Mouse (Mus musculus) neural tube, embryonic 15.5 days (tissue): ENCODE results near the gene Tcf12. TPM values are rescaled to one million over a fixed set of nuclear protein-coding genes. Genes with fewer than 3 reads are reported as not detected.

Source experiments
- ATAC-seq: fragments of 200-750 bp; cut with Nextera tagmentation; 2 replicates; pipeline ENCODE4 v1.8.0; 2017; ENCODE audit warnings: mild to moderate bottlenecking, moderate TSS enrichment, moderate library complexity; ENCODE audit not compliant: low FRiP score
- H3K27ac ChIP-seq: fragments of 300-500 bp; sonication (generic); replicated peaks from 2 replicates; pipeline ENCODE4 v1.5.1; 2015; ENCODE audit warnings: mild to moderate bottlenecking, inconsistent platforms
- H3K27me3 ChIP-seq: fragments of 300-500 bp; sonication (generic); replicated peaks from 2 replicates; pipeline ENCODE4 v1.6.1; 2015; ENCODE audit warnings: inconsistent platforms
- H3K36me3 ChIP-seq: fragments of 300-500 bp; sonication (generic); 2 replicates; pipeline ENCODE4 v1.6.1; 2015; ENCODE audit warnings: inconsistent platforms
- H3K4me1 ChIP-seq: fragments of 300-500 bp; sonication (generic); 2 replicates; pipeline ENCODE4 v1.6.1; 2015; ENCODE audit warnings: inconsistent platforms
- H3K4me2 ChIP-seq: fragments of 300-500 bp; sonication (generic); 2 replicates; pipeline ENCODE4 v1.6.1; 2015; ENCODE audit warnings: inconsistent platforms, mild to moderate bottlenecking, moderate library complexity
- H3K4me3 ChIP-seq: fragments of 300-500 bp; sonication (generic); replicated peaks from 2 replicates; pipeline ENCODE4 v1.5.1; 2015; ENCODE audit warnings: mild to moderate bottlenecking, inconsistent platforms
- H3K9ac ChIP-seq: fragments of 300-500 bp; sonication (generic); replicated peaks from 2 replicates; pipeline ENCODE4 v1.6.1; 2015; ENCODE audit warnings: mild to moderate bottlenecking, inconsistent platforms
- H3K9me3 ChIP-seq: fragments of 300-500 bp; sonication (generic); replicated peaks from 2 replicates; pipeline ENCODE4 v1.6.1; 2016; ENCODE audit warnings: inconsistent platforms
- WGBS: fragments of 180-500 bp; shearing (Covaris S2); methylation state at CpG from one replicate; pipeline ENCODE4 v1.1.7; 2015; ENCODE audit warnings: mixed read lengths; 5-methylcytosine and 5-hydroxymethylcytosine counted together
- polyA plus RNA-seq: library from polyadenylated mRNA; unstranded; fragments of >200 nt; fragmentation: Nextera tagmentation; extraction: Ambion mirVana; gene quantifications from 2 replicates; pipeline ENCODE4 v1.2.1, GENCODE M21; 2015

Gene Tcf12
- polyA plus RNA-seq, 1 experiment from 2014 or later = 53.7 TPM

DNA sequence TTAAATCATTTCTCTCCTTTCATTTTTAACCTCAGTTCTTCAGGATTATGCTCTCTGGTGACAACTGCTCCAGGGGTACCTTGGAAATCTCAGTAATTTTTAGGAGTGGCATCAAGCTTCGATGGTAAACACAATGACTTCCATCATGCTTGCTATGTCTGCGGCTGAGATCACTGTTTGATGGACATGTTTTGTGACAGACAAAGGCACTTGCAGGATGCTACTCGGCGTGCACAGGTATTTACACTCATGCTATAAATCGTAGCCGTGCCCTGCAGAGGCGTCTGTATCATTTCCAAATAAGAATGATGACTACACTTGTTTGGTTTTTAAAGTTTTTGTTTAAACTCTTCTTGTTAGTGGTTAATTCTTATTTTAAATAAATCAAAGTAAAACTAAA is 248.3 kb downstream of the Tcf12 start:
- no peak overlapping the region for H3K9ac ChIP-seq
- no peak overlapping the region for H3K27ac ChIP-seq
- H3K36me3 ChIP-seq = peaks cover 9% of the 10 kb centered on the region
- ATAC-seq = no peak
- no peaks in the 10 kb centered on the region for H3K4me1 ChIP-seq
- H3K4me2 ChIP-seq = no peak overlapping the region
- 64% methylated on average over 7 of the region's 7 CpGs for WGBS
- H3K4me3 ChIP-seq = no peak overlapping the region
- H3K9me3 ChIP-seq = no peaks in the 10 kb centered on the region
- no peaks in the 10 kb centered on the region for H3K27me3 ChIP-seq

DNA sequence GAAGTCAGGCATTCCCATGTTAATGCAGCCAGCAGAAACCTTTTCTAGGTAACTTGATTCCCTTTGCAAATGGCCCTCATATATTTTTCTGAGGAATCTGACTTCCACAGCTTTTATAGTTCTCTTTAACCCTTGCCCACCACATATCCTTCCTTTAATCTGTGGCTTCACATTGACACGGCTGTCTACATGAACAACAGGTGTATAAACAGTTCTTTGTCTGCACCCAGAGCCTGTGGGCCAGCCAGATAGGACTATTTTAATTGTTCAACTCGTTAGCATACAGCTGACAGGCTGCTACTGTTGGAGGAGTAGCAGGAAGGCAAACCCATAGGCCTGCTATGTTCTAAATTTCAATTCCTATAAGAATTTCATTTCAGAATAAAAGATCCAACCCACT is 250.0 kb downstream of the Tcf12 start:
- WGBS = 6% methylated on average over 2 of the region's 2 CpGs
- no peaks in the 10 kb centered on the region for H3K27me3 ChIP-seq
- no peak overlapping the region for H3K9ac ChIP-seq
- peaks cover 18% of the 10 kb centered on the region for H3K36me3 ChIP-seq
- no peak overlapping the region for H3K4me3 ChIP-seq
- no peak overlapping the region for H3K4me2 ChIP-seq
- no peaks in the 10 kb centered on the region for H3K4me1 ChIP-seq
- H3K27ac ChIP-seq = no peak overlapping the region
- ATAC-seq = no peak
- no peaks in the 10 kb centered on the region for H3K9me3 ChIP-seq

DNA sequence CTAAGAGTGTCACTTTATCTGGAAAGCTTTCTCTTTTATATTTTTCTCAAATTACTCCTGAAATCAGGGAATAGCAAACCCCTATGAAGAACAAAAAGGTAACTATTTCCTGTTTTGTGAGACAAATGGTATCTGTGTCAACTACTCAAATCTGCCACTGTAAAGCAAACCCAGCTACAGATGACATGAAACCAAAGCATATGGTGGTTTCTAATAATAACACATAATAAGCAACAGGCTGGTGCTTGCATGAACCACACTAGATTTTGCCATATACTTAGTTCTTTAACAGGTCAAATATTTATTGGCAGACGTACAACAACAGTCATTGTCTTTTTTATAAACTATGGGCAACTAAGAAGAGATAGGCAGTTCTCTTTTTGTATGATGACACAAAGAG is 253.7 kb downstream of the Tcf12 start:
- H3K9me3 ChIP-seq = no peaks in the 10 kb centered on the region
- no peak overlapping the region for H3K4me3 ChIP-seq
- 92% methylated on average over 1 of the region's 1 CpGs for WGBS
- H3K27me3 ChIP-seq = no peaks in the 10 kb centered on the region
- no peaks in the 10 kb centered on the region for H3K4me1 ChIP-seq
- no peak overlapping the region for H3K9ac ChIP-seq
- H3K36me3 ChIP-seq = peaks cover 42% of the 10 kb centered on the region
- ATAC-seq = no peak
- no peak overlapping the region for H3K27ac ChIP-seq
- H3K4me2 ChIP-seq = no peak overlapping the region

DNA sequence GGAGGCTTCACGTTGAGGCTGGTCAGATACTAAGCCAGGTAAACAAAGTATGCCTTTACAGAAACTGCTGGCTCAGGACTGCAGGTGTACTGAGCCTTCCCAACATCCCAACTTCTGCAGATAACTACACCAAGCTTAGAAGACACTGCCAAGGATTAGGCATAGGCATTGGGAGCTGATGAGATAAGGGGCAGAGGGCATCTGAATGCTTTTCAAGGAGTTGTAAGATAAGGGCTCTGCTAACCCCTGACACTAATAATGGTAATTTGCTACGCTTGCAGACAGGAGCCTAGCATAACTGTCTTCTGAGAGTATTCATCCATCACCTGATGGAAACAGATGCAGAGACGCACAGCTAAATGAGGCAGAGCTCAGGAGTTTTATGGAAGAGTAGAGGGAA is 257.8 kb downstream of the Tcf12 start:
- Histone ChIP-seq H3K27me3 (no peaks in the 10 kb centered on the region), H3K9me3 (no peaks in the 10 kb centered on the region), H3K27ac (no peak overlapping the region), H3K4me1 (no peaks in the 10 kb centered on the region), H3K4me3 (no peak overlapping the region), H3K9ac (no peak overlapping the region), H3K36me3 (peaks cover 56% of the 10 kb centered on the region), H3K4me2 (no peak overlapping the region)
- ATAC-seq = no peak
- WGBS = 87% methylated on average over 3 of the region's 3 CpGs

DNA sequence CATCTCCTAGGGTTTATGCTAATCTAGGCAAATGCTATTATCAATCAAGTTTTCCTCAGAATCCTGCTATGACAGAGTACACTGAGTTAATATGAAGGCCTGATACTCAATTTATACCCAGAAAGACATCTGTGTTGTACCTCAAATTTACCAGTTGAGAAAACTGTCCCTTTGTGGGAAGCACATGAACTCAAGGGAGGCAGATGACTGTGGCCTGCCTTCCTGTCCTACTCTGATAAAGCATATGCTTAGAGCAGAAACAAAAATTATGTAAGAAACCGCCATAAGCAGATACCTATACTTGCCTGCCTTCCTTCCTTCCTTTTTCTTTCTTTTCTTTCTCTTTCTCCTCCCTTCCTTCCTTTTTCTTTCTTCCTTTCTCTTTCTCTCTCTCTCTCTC is 261.4 kb downstream of the Tcf12 start:
- no peaks in the 10 kb centered on the region for H3K27me3 ChIP-seq
- 96% methylated on average over 1 of the region's 1 CpGs for WGBS
- H3K27ac ChIP-seq = no peak overlapping the region
- H3K4me2 ChIP-seq = no peak overlapping the region
- no peak overlapping the region for H3K4me3 ChIP-seq
- H3K9ac ChIP-seq = no peak overlapping the region
- H3K4me1 ChIP-seq = no peaks in the 10 kb centered on the region
- H3K9me3 ChIP-seq = no peaks in the 10 kb centered on the region
- H3K36me3 ChIP-seq = peaks cover 53% of the 10 kb centered on the region
- ATAC-seq = no peak

DNA sequence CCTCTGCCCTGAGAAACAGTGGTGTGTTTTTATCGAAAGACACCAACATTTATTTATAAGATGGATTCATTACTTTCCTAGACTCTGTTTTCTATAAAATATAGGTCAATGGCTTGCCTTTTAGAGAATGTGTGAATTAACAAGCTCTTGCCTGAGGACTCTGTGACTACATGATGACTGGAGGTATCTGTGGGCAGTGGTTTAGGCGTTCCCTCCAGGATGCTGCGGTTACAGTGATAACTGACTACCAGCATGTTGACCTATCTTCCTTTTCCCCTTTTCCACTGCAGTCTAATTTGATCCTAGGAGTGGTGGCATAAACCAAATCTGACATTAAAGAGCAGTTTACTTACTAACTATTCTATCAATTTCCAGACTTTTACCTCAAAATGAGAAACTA is 263.3 kb downstream of the Tcf12 start:
- H3K9ac ChIP-seq = no peak overlapping the region
- no peaks in the 10 kb centered on the region for H3K4me1 ChIP-seq
- H3K27ac ChIP-seq = no peak overlapping the region
- no peaks in the 10 kb centered on the region for H3K27me3 ChIP-seq
- WGBS = 97% methylated on average over 3 of the region's 3 CpGs
- no peak overlapping the region for H3K4me3 ChIP-seq
- H3K4me2 ChIP-seq = no peak overlapping the region
- peaks cover 53% of the 10 kb centered on the region for H3K36me3 ChIP-seq
- no peaks in the 10 kb centered on the region for H3K9me3 ChIP-seq
- no peak for ATAC-seq

DNA sequence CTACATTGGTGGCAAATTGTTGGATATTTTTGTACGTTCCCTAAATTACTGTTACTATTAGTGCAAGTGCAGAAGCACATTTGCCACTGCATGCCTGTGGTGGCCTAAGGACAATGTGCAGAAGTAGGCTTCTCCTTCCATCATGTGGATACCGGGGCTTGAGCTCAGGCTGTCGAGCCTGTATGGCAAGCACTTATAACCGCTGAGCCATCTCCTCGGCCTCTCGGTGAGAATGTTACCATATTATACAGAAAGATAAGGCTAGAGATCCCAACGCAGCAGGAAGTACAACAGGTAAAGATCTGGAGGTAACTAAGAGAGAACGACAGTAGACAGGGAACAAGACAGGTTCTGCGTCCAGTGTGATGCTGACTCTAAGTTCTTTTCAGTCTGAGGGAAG is 263.8 kb downstream of the Tcf12 start:
- H3K4me2 ChIP-seq = no peak overlapping the region
- 97% methylated on average over 9 of the region's 9 CpGs for WGBS
- no peak overlapping the region for H3K9ac ChIP-seq
- H3K36me3 ChIP-seq = peaks cover 56% of the 10 kb centered on the region
- no peak overlapping the region for H3K27ac ChIP-seq
- no peaks in the 10 kb centered on the region for H3K9me3 ChIP-seq
- no peak for ATAC-seq
- H3K4me3 ChIP-seq = no peak overlapping the region
- H3K27me3 ChIP-seq = no peaks in the 10 kb centered on the region
- H3K4me1 ChIP-seq = no peaks in the 10 kb centered on the region

DNA sequence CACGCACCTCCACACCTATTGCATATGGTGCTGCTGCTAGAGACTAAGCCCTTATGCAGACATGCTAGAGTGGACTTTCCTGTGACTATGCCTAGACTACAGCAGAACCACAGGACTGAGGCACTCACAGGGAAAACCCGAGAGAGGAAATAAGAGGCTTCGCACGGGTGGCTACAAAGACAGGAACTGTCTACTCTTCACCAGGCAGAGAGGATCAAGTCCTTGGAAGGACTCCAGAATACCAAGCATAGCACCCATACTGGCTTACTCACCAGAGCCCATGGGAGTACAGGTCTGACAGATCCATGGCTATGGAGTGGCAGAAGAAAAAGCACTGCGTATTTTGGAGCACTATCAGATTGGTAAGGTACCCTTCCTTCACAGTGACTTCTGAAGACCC is 269.8 kb downstream of the Tcf12 start:
- ATAC-seq = no peak
- 95% methylated on average over 5 of the region's 5 CpGs for WGBS
- H3K4me2 ChIP-seq = no peak overlapping the region
- no peak overlapping the region for H3K9ac ChIP-seq
- peaks cover 40% of the 10 kb centered on the region for H3K36me3 ChIP-seq
- no peak overlapping the region for H3K27ac ChIP-seq
- H3K27me3 ChIP-seq = no peaks in the 10 kb centered on the region
- H3K4me1 ChIP-seq = no peaks in the 10 kb centered on the region
- no peak overlapping the region for H3K4me3 ChIP-seq
- no peaks in the 10 kb centered on the region for H3K9me3 ChIP-seq

DNA sequence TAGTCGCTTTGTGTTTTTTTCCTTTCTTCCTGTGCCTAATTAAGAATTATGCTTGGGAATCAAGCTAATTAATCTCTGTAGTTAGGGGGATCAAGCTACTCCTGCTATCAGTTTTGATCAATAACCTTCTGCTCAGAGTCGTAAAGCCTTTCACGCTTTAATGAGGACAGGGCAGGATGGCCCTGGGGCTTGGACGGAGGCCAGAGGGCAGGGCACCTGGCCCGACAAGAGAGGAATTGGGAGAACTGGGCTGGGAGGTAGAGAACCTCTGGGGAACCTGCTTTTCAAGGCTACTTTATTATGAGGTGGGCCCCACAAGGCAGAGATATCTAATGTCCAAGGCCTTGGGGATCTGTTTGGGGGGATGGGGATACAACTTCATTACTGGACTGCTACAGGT is 274.3 kb downstream of the Tcf12 start:
- Histone ChIP-seq H3K27me3 (no peaks in the 10 kb centered on the region), H3K36me3 (peaks cover 7% of the 10 kb centered on the region), H3K9ac (no peak overlapping the region), H3K9me3 (no peaks in the 10 kb centered on the region), H3K4me2 (no peak overlapping the region), H3K4me1 (peaks cover 4% of the 10 kb centered on the region; the same call in 1 of the 2 replicates), H3K4me3 (no peak overlapping the region), H3K27ac (no peak overlapping the region)
- ATAC-seq = no peak
- 34% methylated on average over 5 of the region's 5 CpGs for WGBS

DNA sequence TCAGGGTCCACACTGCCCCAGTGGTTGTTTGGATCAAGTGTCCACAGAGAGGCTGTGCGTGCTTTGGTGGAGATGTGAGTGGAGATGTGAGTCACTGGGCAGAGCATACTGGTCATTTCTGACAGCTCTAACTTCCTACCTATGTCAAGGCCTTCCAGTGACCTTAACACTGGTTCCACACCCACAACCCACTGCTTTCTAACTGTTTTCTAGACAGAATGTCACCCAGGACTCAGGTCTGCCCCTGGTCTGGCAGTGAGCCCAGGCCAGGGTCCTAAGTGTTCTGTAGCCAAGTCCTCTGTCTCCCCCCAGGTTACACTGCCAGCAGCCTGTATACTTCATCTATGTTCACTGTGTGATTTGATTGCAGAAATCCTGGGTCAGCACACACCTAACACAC is 275.3 kb downstream of the Tcf12 start:
- no peaks in the 10 kb centered on the region for H3K27me3 ChIP-seq
- WGBS = 100% methylated on average over 1 of the region's 1 CpGs
- no peaks in the 10 kb centered on the region for H3K9me3 ChIP-seq
- H3K4me2 ChIP-seq = no peak overlapping the region
- H3K36me3 ChIP-seq = no peaks in the 10 kb centered on the region
- no peak overlapping the region for H3K4me3 ChIP-seq
- peaks cover 6% of the 10 kb centered on the region; the same call in 1 of the 2 replicates for H3K4me1 ChIP-seq
- H3K9ac ChIP-seq = no peak overlapping the region
- no peak for ATAC-seq
- H3K27ac ChIP-seq = no peak overlapping the region

DNA sequence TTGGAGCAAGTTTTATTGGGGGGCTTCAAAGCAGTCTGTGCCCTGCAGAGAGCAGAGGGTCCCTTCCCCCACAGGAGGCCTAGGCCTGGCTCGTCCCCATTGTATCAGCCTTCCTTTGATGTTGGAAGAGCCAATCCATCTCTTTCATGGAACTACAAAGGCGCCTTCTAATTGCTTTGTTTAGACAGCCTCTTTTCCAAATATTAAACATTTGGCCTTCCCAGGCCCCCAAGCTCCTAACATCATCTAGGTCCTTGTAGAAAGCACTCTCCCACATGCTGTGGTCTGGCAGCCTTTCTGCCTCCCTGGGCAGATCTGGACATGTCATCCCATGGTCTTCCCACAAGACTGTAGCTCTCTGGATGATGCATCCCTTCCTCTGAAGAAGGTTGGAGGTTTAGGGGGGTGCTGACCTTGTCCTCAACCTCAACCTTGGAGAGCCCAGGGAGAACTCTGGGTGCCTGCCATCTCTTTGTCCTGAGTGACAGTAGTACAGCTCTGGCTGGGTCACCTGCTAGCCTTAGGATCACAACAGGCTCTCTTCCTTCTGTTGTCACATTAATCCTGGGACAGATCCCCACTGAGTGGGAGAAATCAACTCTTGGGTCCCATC is 276.4 kb downstream of the Tcf12 start:
- Histone ChIP-seq H3K4me2 (no peak overlapping the region), H3K36me3 (no peaks in the 10 kb centered on the region), H3K9me3 (no peaks in the 10 kb centered on the region), H3K27me3 (no peaks in the 10 kb centered on the region), H3K4me1 (peaks cover 6% of the 10 kb centered on the region; the same call in 1 of the 2 replicates), H3K9ac (no peak overlapping the region), H3K27ac (no peak overlapping the region), H3K4me3 (no peak overlapping the region)
- no peak for ATAC-seq
- whole genome bisulfite sequencing = 14% methylated on average over 2 of the region's 2 CpGs

DNA sequence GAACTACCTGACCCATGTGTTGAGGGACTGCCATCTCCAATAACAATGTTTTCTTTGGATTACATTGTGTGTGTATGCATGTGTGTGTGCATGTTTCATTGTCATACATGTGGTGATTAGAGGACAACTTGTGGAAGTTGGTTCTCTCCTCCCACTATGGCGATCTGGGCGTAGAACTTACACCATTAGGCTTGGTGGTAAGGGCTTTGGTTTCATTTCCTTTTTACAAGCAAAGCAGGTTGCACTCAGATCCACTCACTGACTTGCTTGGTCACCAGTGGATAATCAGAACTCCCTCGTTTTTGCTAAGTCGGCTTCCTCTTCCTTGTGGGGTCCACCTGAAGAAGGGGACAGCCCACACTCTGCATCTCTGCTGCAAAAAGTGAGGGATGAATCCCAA is 277.0 kb downstream of the Tcf12 start:
- H3K27ac ChIP-seq = no peak overlapping the region
- no peaks in the 10 kb centered on the region for H3K27me3 ChIP-seq
- no peak overlapping the region for H3K9ac ChIP-seq
- ATAC-seq = no peak
- H3K4me1 ChIP-seq = peaks cover 6% of the 10 kb centered on the region; the same call in 1 of the 2 replicates
- WGBS = 32% methylated on average over 4 of the region's 4 CpGs
- no peaks in the 10 kb centered on the region for H3K9me3 ChIP-seq
- no peaks in the 10 kb centered on the region for H3K36me3 ChIP-seq
- no peak overlapping the region for H3K4me2 ChIP-seq
- H3K4me3 ChIP-seq = no peak overlapping the region
